Mouse (Mus musculus): ENCODE data around the gene Slc16a10.

Gene Slc16a10

GRCm38 (mm10) chr10:40149584-40150145 is 7.6 kb upstream of the Slc16a10 start:
- DNase-seq (ENCODE audit: low spot score) = no peak

- no peak for DNase-seq (ENCODE audit: low spot score)
Observed at GRCm38 (mm10) chr10:40147325-40148059, 5.4 kb upstream of the Slc16a10 start.

GRCm38 (mm10) chr10:40146451-40146850 is 4.4 kb upstream of the Slc16a10 start:
- no peak for DNase-seq (ENCODE audit: low spot score)

- DNase-seq (ENCODE audit: low spot score) = no peak
Observed at GRCm38 (mm10) chr10:40144815-40145214, 2.8 kb upstream of the Slc16a10 start.

- no peak for DNase-seq (ENCODE audit: low spot score)
Observed at GRCm38 (mm10) chr10:40141016-40141851, 824 bp downstream of the Slc16a10 start.

GRCm38 (mm10) chr10:40139646-40140045 is 2.4 kb downstream of the Slc16a10 start:
- no peak for DNase-seq (ENCODE audit: low spot score)

DNA sequence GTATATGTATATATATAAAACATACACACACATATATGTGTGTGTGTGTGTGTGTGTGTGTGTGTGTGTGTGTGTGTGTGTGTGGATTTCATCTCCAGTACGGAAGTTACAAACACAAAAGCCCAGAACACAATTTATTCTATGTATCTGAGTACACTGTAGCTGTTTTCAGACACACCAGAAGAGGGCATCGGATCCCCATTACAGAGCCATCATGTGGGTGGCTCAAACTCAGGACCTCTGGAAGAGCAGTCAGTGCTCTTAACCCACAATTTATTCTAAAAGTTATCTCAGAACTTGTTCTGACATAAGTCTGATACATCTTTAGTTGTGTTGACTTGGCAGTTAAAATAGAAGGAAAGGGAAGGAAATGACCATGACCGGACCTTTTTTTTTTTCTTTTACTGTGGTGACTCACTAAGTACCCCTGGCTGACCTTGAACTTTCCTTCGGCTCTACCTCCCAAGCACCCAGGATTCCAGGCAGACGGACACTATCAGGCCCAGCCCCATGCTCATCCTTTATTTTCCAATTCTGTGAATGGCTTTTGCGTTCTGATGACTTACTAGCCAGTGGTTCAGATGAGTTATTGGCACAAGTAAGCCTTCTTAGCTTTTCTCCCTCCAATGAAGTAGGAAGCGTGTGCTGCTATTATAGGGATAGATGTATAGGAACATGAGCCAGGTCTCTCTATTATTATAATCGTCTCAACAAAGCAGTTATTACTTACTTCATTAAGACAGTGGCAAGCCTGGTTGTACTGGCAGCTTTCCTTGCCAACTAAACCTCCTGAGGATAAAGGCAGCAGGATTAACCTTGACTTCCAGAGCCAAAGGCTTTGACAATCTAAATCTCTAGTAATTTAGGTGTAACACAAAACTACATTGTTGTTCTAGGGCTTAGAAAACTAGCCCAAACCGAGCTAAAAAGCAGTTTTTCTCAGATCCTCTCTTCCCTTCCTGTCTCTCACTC is 6.0 kb downstream of the Slc16a10 start:
- DNase-seq (ENCODE audit: low spot score) = no peak

GRCm38 (mm10) chr10:40134906-40135305 is 7.2 kb downstream of the Slc16a10 start:
- DNase-seq (ENCODE audit: low spot score) = no peak

- DNase-seq (ENCODE audit: low spot score) = no peak
Observed at GRCm38 (mm10) chr10:40133636-40134035, 8.4 kb downstream of the Slc16a10 start.

DNA sequence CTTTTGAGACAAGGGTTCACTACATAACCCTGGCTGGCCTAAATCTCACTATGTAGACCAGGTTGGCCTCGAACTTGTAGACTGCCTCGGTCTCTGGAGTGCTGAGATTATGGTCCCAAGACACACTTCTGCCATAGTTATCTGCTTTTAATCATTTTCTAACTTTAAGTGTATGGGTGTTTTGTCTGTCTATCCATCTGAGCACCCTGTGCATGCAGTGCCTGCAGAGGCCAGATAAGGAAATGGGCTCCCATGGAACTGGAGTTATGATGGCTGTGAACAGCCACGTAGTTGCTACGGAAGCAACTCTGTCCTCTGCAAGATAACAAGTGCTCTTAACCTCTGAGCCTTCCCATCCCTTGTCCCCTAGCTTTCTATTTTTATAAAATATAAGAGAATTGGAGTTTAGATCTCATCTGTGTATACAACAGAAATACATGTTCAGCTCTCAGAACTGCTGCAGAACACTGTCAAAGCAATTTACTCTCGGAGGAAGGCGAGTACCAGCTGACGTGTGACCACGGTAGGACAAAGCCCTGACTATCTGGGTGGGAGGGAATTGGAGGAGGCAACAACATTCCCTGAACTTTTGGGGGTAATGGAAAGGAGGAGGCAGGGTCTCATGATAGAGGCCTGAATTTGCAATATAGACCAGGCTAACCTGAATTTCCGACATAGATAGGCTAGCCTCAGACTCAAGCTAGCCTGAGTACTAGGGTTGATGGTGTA is 10.2 kb downstream of the Slc16a10 start:
- no peak for DNase-seq (ENCODE audit: low spot score)

DNA sequence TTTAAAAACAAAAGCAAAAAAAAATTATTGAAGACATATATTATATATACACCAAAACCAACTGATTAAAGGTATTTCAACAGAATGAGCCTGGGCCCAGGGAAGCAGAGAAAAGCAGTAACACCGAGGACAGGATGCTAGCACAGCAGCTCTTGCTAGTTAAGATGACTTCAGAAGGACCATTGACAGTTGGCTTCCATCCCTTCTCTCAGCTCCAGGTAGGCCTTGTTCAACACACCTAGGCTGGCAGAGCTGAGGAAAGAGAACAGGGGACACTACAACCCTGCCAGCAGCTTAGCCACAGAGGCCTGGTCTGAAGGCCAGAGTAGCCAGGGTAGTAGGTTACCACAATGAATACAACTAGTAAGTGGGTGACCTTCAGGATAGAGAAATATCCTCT is 11.9 kb downstream of the Slc16a10 start:
- peak; percentile 13 for DNase-seq (ENCODE audit: low spot score)

DNA sequence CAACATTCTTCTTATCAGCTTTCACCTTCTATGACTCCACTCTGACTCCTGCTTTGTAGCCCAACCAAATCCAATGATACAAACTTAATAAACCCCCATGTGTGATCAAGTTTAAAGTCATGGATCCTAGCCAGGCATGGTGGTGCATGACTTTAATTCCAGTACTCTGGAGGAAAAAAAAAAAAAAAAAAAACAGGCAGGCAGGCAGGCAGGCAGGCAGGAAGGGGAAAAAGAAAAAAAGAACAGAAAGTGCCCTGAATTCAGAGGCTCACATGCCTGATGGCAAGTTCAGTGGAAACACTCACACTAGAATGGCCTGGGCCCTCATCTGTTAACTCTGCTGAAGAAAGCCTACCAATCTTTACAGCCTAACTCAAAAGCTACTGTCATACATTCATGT is 12.9 kb downstream of the Slc16a10 start:
- DNase-seq (ENCODE audit: low spot score) = no peak

DNA sequence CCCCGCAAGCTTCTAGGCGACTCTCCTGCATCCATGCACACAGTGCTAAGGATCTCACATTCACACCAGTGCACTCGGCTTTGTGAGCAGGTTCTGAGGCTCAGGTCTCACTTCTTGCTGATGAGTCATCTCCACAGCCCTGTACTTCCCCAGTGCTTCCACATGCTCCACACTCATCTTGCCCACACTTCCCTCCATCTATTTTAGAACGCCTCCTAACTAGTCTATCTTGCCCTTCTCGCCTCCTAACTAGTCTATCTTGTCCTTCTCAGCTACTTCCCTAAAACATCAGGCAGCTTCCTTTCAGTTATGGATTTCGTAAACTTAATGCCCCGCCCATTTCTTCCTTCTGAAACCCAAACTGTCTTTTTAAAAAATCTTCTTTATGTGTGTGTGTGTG is 13.6 kb downstream of the Slc16a10 start:
- DNase-seq (ENCODE audit: low spot score) = peak; percentile 21

GRCm38 (mm10) chr10:40125200-40125599 is 16.9 kb downstream of the Slc16a10 start:
- peak; percentile 31 for DNase-seq (ENCODE audit: low spot score)

GRCm38 (mm10) chr10:40124570-40124969 is 17.5 kb downstream of the Slc16a10 start:
- no peak for DNase-seq (ENCODE audit: low spot score)

GRCm38 (mm10) chr10:40124096-40124495 is 18.0 kb downstream of the Slc16a10 start:
- DNase-seq (ENCODE audit: low spot score) = no peak

- no peak for DNase-seq (ENCODE audit: low spot score)
Observed at GRCm38 (mm10) chr10:40119466-40119865, 22.6 kb downstream of the Slc16a10 start.

DNA sequence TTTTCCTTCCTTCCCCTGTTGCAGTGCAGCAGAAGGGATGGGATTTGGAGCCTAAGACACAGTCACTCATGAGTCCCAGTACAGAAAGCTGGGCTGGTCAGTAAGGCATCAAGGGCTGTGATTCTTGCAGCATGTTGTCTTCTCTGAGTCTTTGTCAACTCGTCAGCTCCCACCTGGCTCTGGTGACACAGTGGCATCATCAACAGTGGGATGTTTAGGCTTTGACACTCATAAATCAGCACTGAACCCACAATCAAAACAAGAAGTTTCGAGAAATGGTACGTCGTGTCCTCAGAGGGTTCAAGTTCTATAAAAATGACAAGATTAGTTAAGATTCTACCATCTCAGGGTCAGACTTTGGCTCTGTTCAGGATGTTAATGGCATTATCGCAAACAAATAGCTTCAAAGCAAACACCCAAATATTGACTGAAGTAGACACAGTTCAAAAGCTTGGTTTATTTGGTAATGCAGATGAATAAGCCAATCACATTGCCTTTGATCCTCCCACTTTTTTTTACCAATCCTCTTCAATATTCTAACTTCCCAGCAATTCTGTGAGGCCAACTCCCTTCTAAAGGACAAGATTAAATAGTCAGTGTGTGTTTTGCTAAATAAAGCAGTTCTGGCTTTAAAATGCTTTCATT is 23.2 kb downstream of the Slc16a10 start:
- no peak for DNase-seq (ENCODE audit: low spot score)

DNA sequence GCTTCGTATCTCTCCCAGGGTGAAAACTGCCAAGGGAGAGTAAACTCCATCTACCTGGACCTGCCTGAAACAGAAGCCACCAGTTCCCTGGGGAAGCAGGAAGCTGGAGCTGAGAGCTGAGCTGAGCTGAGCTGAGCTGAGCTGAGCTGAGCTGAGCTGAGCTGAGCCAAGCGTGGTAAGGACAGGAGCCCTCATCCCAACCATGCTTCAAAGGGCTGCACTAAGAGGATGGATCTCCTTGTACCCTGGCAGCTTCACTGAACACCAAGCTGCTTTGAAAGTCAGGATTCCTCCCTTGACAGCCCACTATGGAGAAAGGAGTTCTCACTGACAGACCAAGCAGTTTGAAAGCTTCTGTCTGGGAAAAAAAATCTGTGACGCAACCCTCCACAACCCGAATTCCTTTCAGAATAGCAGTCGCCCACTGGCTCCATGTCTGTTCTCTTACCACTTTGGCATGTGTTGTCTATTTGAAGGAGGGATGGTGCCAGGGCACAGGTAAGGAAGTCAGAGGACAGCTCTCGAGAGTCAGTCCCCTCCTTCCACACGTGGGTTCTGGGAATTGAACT is 28.5 kb downstream of the Slc16a10 start:
- DNase-seq (ENCODE audit: low spot score) = no peak

- DNase-seq (ENCODE audit: low spot score) = no peak
Observed at GRCm38 (mm10) chr10:40112256-40112655, 29.8 kb downstream of the Slc16a10 start.
